Mouse (Mus musculus) heart, adult 2 months (tissue): ENCODE measurements at regions not wholly inside any gene's neighbourhood (a gene's known extent, or its start where the extent isn't known, plus 50 kb on each side); places are given as distances from the start of the nearest gene placed in this dataset.

ENCODE experiments used
- CTCF ChIP-seq: fragments of 200-600 bp; IDR thresholded peaks from 2 replicates; pipeline ENCODE4 v1.8.1; 2022; ENCODE audit warnings: antibody characterized with exemption, mild to moderate bottlenecking, moderate library complexity
- EP300 ChIP-seq: fragments of 200-500 bp; IDR thresholded peaks from 2 replicates; pipeline ENCODE4 v1.6.1; 2011; ENCODE audit warnings: low read depth, low read length, control low read depth; ENCODE audit not compliant: insufficient read depth

- TF ChIP-seq CTCF, result no peak
- TF ChIP-seq EP300, result no peak
Observed at GRCm38 (mm10) chr13:91385393-91385792, 74.7 kb upstream of the Ssbp2 start.
